Mouse (Mus musculus): Measurements from ENCODE around the gene Glrx2.

GRCm38 (mm10) chr1:143745871-143746270 lies 29.7 kb downstream of the Glrx2 start:
- no peak for TF ChIP-seq CTCF (IDR thresholded peaks at IDR 0.05; ENCODE audit: extremely low read depth, insufficient read length, insufficient replicate concordance, low read depth, low read length)
- TF ChIP-seq POLR2A (IDR thresholded peaks at IDR 0.05; ENCODE audit: low read depth, low read length), result no peak

All from small intestine, adult 2 months (tissue).